Mouse (Mus musculus) hindbrain, embryonic 16.5 days (tissue): Measurements from ENCODE around the gene Bsn. TPM values are rescaled to one million over a fixed set of nuclear protein-coding genes. Genes with fewer than 3 reads are reported as not detected.

ENCODE experiments used
- ATAC-seq: fragments of 200-750 bp; cut with Nextera tagmentation; 2 replicates; pipeline ENCODE4 v1.8.0; 2017; ENCODE audit warnings: moderate TSS enrichment, moderate library complexity
- H3K27ac ChIP-seq: fragments of 300-500 bp; sonication (generic); 2 replicates; pipeline ENCODE4 v1.5.1; 2014; ENCODE audit warnings: low read depth, mild to moderate bottlenecking, control low read depth, low read length, moderate library complexity
- H3K27me3 ChIP-seq: fragments of 300-500 bp; sonication (generic); replicated peaks from 2 replicates; pipeline ENCODE4 v1.6.1; 2014; ENCODE audit warnings: low read length; ENCODE audit not compliant: control insufficient read depth, insufficient read depth
- H3K36me3 ChIP-seq: fragments of 300-500 bp; sonication (generic); 2 replicates; pipeline ENCODE4 v1.6.1; 2014; ENCODE audit warnings: mild to moderate bottlenecking, low read length, moderate library complexity, mixed read lengths; ENCODE audit not compliant: control insufficient read depth, insufficient read depth
- H3K4me1 ChIP-seq: fragments of 300-500 bp; sonication (generic); 2 replicates; pipeline ENCODE4 v1.6.1; 2014; ENCODE audit warnings: low read depth, low read length; ENCODE audit not compliant: control insufficient read depth, insufficient read depth
- H3K4me2 ChIP-seq: fragments of 300-500 bp; sonication (generic); 2 replicates; pipeline ENCODE4 v1.6.1; 2014; ENCODE audit warnings: mild to moderate bottlenecking, low read length, control low read depth, moderate library complexity
- H3K4me3 ChIP-seq: fragments of 300-500 bp; sonication (generic); 2 replicates; pipeline ENCODE4 v1.5.1; 2014; ENCODE audit warnings: mild to moderate bottlenecking, low read length, control low read depth, moderate library complexity
- H3K9ac ChIP-seq: fragments of 300-500 bp; sonication (generic); 2 replicates; pipeline ENCODE4 v1.6.1; 2014; ENCODE audit warnings: low read depth, mild to moderate bottlenecking, control low read depth, low read length, moderate library complexity
- H3K9me3 ChIP-seq: fragments of 300-500 bp; sonication (generic); 2 replicates; pipeline ENCODE4 v1.6.1; 2014; ENCODE audit warnings: mild to moderate bottlenecking, low read length, moderate library complexity; ENCODE audit not compliant: control insufficient read depth
- WGBS: fragments of 180-500 bp; shearing (Covaris S2); extraction: QIAGEN DNeasy Blood & Tissue Kit; methylation state at CpG from one replicate; pipeline ENCODE4 v1.1.7; 2014; 5-methylcytosine and 5-hydroxymethylcytosine counted together
- polyA plus RNA-seq: library from polyadenylated mRNA; unstranded; fragments of >200 nt; fragmentation: Nextera tagmentation; extraction: Ambion mirVana; gene quantifications from 2 replicates; pipeline ENCODE4 v1.2.1, GENCODE M21; 2015

The Bsn gene
- polyA plus RNA-seq, 1 experiment from 2014 or later: 9.5 TPM

DNA sequence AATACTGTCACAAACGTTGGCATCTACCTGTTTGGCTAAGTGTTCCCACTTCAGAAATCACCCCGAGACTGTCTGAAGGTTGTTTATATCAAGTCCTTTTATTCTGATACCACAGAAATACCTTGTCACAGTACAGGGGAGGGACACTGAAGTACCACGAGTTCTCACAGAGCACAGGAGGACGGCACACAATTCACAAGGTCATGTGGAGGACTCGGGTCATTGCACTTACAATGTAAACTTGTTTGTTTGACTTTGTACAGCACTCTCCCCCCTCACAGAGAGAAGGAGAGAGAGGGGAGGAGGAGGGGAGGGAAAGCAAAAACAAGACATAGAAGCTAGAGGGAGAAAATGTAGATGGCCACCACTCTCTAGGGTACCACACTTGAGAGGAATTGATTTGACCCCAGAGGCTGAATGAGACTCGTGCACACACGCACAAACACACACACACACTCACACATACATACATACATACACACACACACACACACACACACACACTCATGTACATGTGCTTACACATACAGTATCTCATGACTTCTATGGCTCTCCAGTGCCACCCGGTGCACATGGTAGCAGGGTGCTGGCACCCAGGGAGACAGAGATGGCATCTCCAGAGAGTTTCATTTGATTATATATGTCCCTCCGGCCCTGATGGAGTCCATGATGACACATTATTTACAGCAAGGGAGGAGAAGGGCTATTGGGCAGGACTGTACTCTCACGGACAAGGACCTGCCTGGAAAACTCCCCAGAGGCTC lies 94.1 kb downstream of the Bsn start:
- WGBS: 63% methylated on average over 10 of the region's 10 CpGs
- H3K4me2 ChIP-seq: no peak overlapping the region
- no peaks in the 10 kb centered on the region for H3K9me3 ChIP-seq
- no peak overlapping the region for H3K4me3 ChIP-seq
- no peaks in the 10 kb centered on the region for H3K27me3 ChIP-seq
- no peak overlapping the region for H3K27ac ChIP-seq
- peaks cover 18% of the 10 kb centered on the region for H3K4me1 ChIP-seq
- no peak overlapping the region for H3K9ac ChIP-seq
- ATAC-seq: no peak
- H3K36me3 ChIP-seq: peaks cover 14% of the 10 kb centered on the region

GRCm38 (mm10) chr9:108095518-108095917 lies 94.7 kb downstream of the Bsn start:
- 9% methylated on average over 3 of the region's 3 CpGs for WGBS
- Histone ChIP-seq H3K4me3 (peak overlapping the region; percentile 73), H3K4me2 (peak overlapping the region; percentile 82), H3K27me3 (no peaks in the 10 kb centered on the region), H3K27ac (no peak overlapping the region), H3K36me3 (peaks cover 18% of the 10 kb centered on the region), H3K4me1 (peaks cover 18% of the 10 kb centered on the region), H3K9ac (no peak overlapping the region), H3K9me3 (no peaks in the 10 kb centered on the region)
- ATAC-seq: no peak

DNA sequence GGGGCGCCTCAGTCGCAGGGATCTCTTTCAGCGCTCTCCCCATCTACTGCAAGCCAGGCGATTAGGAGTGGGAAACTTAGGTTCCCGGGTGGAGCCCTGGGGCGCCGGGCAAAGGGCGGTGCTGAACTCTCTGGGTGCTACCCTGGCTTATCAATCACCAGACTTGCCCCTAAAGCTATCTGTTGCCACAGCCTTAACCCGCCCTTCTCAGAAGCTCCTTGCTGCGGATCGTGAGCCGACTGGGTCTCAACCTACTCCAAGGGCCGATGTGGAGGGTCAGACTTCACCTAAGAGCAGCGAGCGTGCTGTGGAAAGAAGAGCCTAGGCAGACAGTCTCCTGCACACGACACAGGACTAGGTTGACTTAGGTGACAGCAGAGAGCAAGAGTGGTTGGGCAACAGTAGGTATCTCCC lies 95.2 kb downstream of the Bsn start:
- ATAC-seq: peak; percentile 21
- Histone ChIP-seq H3K4me2 (peak overlapping the region; percentile 82), H3K27ac (peak overlapping the region; percentile 78; the same call in 1 of the 2 replicates), H3K4me3 (peak overlapping the region; percentile 73), H3K9ac (peak overlapping the region; percentile 82), H3K9me3 (no peaks in the 10 kb centered on the region), H3K4me1 (peaks cover 18% of the 10 kb centered on the region), H3K36me3 (peaks cover 21% of the 10 kb centered on the region), H3K27me3 (no peaks in the 10 kb centered on the region)
- 0% methylated on average over 16 of the region's 16 CpGs for WGBS

DNA sequence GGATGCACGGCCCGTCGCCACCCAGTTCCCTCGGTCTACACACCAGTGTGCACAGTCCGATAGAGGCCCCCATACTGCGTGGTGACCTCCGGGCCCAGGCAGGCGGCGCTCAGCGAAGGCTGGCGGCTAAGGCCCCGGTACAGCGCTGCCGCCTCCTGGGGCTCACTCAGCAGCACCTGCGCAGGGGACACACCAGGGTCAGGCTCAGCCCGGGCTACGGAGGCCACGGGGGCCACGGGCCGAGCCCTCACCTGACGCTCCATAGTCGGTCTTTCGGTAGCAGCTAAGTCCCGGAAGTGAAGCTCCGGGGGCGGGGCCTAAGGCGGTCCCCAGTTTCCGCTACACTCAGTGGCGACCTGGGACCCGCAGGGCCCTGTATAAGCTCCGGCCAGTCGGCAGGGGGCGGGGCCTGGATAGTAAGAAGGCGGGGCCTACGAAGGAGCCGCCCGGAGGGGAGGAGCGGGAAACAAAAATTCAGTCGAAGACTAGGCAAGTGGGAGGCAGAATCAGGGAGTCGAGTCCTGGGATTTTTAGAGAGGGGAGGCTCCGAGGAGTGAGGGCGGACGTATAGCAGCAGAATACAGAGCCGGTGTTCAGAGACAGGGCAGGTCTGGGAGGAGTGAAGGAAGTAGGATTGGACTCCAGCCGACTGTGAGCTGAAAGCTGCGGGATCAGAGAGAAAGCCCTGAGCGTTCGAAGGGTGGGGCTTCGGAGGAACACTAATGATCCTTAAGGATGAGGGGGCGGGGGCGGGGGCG lies 95.8 kb downstream of the Bsn start, which contains the start of gene Apeh:
Gene Apeh (minus strand): TSS at position 423 of the 758 bp plus-strand sequence.
- WGBS: 1% methylated on average over 52 of the region's 52 CpGs
- peak; percentile 93 for ATAC-seq
- H3K4me3 ChIP-seq: peak within 1 kb of the TSS; percentile 73
- H3K9me3 ChIP-seq: no peaks in the 10 kb centered on the region
- H3K36me3 ChIP-seq: peaks cover 28% of the 10 kb centered on the region
- peak within 1 kb of the TSS; percentile 82 for H3K4me2 ChIP-seq
- H3K27me3 ChIP-seq: no peaks in the 10 kb centered on the region
- H3K9ac ChIP-seq: peak within 1 kb of the TSS; percentile 82
- peak within 1 kb of the TSS; percentile 78 for H3K27ac ChIP-seq
- H3K4me1 ChIP-seq: peaks cover 18% of the 10 kb centered on the region

GRCm38 (mm10) chr9:108093586-108093985 lies 96.6 kb downstream of the Bsn start:
- H3K4me3 ChIP-seq: peak overlapping the region; percentile 73
- H3K4me2 ChIP-seq: peak overlapping the region; percentile 82
- peaks cover 18% of the 10 kb centered on the region for H3K4me1 ChIP-seq
- 71% methylated on average over 10 of the region's 10 CpGs for WGBS
- no peak; the same call in 1 of the 2 replicates for ATAC-seq
- H3K36me3 ChIP-seq: peaks cover 30% of the 10 kb centered on the region
- peak overlapping the region; percentile 78; the same call in 1 of the 2 replicates for H3K27ac ChIP-seq
- H3K9ac ChIP-seq: peak overlapping the region; percentile 82
- H3K27me3 ChIP-seq: no peaks in the 10 kb centered on the region
- no peaks in the 10 kb centered on the region for H3K9me3 ChIP-seq

DNA sequence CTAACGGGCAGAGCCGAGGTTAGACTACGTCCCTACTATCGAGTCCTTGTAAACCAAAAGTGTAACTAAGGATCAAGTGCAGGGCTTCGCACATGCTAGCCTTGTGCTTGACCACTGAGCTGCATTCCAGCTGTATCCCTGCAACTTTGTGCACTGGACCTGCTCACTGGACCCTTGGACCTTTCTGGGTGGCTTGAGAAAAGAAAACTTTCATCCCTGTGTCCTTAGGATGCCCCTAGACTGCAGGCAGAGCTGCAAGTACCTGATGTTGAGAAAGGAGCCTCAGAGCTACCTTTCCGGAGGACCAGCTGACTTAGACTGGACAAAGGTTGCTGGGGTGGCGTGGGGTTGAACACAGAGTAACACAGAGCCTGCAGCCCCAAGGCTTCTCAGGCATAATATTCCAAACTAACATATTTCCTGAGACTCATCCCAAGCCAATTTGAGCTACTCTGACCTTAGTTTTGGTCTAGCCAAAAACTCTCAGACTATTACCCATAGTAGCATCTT lies 99.5 kb downstream of the Bsn start:
- no peak overlapping the region for H3K9ac ChIP-seq
- H3K4me3 ChIP-seq: no peak overlapping the region
- H3K4me1 ChIP-seq: peaks cover 14% of the 10 kb centered on the region
- H3K36me3 ChIP-seq: peaks cover 37% of the 10 kb centered on the region
- H3K27ac ChIP-seq: no peak overlapping the region
- 97% methylated on average over 7 of the region's 7 CpGs for WGBS
- ATAC-seq: no peak
- H3K9me3 ChIP-seq: no peaks in the 10 kb centered on the region
- H3K4me2 ChIP-seq: no peak overlapping the region
- H3K27me3 ChIP-seq: no peaks in the 10 kb centered on the region

DNA sequence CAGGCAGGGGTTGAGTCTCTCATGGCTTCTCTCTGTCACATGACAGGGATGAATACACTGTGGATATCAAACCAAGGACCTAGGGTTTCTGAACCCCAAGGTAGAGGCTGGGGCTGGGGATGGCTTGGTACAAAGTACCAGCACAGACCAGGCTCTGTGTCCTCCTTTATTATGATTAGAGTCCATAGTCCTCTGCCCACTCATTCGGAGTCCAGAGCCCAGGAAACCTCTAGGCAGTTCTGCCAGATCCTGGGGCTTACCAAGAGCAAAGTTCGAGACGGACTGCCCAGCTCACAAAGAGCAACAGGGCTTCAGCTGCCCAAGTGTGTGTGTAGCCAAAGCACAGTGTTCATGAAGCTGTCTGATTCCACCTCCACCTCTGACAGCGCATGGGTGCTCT lies 104.9 kb downstream of the Bsn start:
- ATAC-seq: no peak
- Histone ChIP-seq H3K36me3 (peaks cover 26% of the 10 kb centered on the region), H3K9ac (no peak overlapping the region), H3K27me3 (peaks cover 19% of the 10 kb centered on the region), H3K4me3 (no peak overlapping the region), H3K27ac (no peak overlapping the region), H3K4me1 (peaks cover 6% of the 10 kb centered on the region; the same call in 1 of the 2 replicates), H3K9me3 (no peaks in the 10 kb centered on the region), H3K4me2 (no peak overlapping the region)
- 94% methylated on average over 4 of the region's 4 CpGs for WGBS

- H3K27me3 ChIP-seq: peaks cover 19% of the 10 kb centered on the region
- no peak for ATAC-seq
- H3K4me3 ChIP-seq: no peak overlapping the region
- no peaks in the 10 kb centered on the region for H3K9me3 ChIP-seq
- no peak overlapping the region for H3K27ac ChIP-seq
- peaks cover 14% of the 10 kb centered on the region; the same call in 1 of the 2 replicates for H3K36me3 ChIP-seq
- no peak overlapping the region for H3K4me2 ChIP-seq
- WGBS: 89% methylated on average over 6 of the region's 6 CpGs
- no peak overlapping the region for H3K9ac ChIP-seq
- peaks cover 12% of the 10 kb centered on the region for H3K4me1 ChIP-seq
These were observed 106.6 kb downstream of the Bsn start for GRCm38 (mm10) chr9:108083561-108083960.

GRCm38 (mm10) chr9:108082988-108083431 lies 107.2 kb downstream of the Bsn start, which contains the start of gene Rnf123:
Gene Rnf123, minus strand, starts transcription at chr9:108083346.
- H3K36me3 ChIP-seq: peaks cover 14% of the 10 kb centered on the region; the same call in 1 of the 2 replicates
- peak within 1 kb of the TSS; percentile 21 for H3K4me3 ChIP-seq
- H3K9ac ChIP-seq: peak within 1 kb of the TSS; percentile 11; the same call in 1 of the 2 replicates
- peak within 1 kb of the TSS; percentile 48 for H3K4me2 ChIP-seq
- peaks cover 17% of the 10 kb centered on the region for H3K4me1 ChIP-seq
- H3K9me3 ChIP-seq: no peaks in the 10 kb centered on the region
- no peak within 1 kb of the TSS for H3K27ac ChIP-seq
- ATAC-seq: no peak
- H3K27me3 ChIP-seq: peaks cover 19% of the 10 kb centered on the region
- 36% methylated on average over 12 of the region's 12 CpGs for WGBS
